Mouse (Mus musculus): ENCODE results near the gene Trpm5.

The Trpm5 gene

GRCm38 (mm10) chr7:143094592-143095553 lies at the start of gene Trpm5:
TSS of gene Trpm5 (minus strand) at chr7:143094642.
- DNase-seq: peak; percentile 84

GRCm38 (mm10) chr7:143142680-143143079 lies 48.2 kb upstream of the Trpm5 start:
- no peak for DNase-seq

- DNase-seq: no peak
Observed at GRCm38 (mm10) chr7:143139932-143140331, 45.5 kb upstream of the Trpm5 start.

GRCm38 (mm10) chr7:143138789-143139188 lies 44.3 kb upstream of the Trpm5 start:
- peak; percentile 72 for DNase-seq

GRCm38 (mm10) chr7:143136561-143136960 lies 42.1 kb upstream of the Trpm5 start:
- no peak for DNase-seq

GRCm38 (mm10) chr7:143136125-143136524 lies 41.7 kb upstream of the Trpm5 start:
- DNase-seq: no peak

- no peak for DNase-seq
Observed at GRCm38 (mm10) chr7:143132815-143133214, 38.4 kb upstream of the Trpm5 start.

- DNase-seq: no peak
Observed at GRCm38 (mm10) chr7:143124902-143125301, 30.5 kb upstream of the Trpm5 start.

- DNase-seq: no peak
Observed at GRCm38 (mm10) chr7:143123876-143124669, 29.6 kb upstream of the Trpm5 start.

GRCm38 (mm10) chr7:143122191-143122590 lies 27.7 kb upstream of the Trpm5 start:
- no peak for DNase-seq

- DNase-seq: no peak
Observed at GRCm38 (mm10) chr7:143119826-143120225, 25.4 kb upstream of the Trpm5 start.

GRCm38 (mm10) chr7:143119407-143119806 lies 25.0 kb upstream of the Trpm5 start:
- DNase-seq: no peak

- DNase-seq: no peak
Observed at GRCm38 (mm10) chr7:143116521-143116920, 22.1 kb upstream of the Trpm5 start.

- no peak for DNase-seq
Observed at GRCm38 (mm10) chr7:143114773-143115172, 20.3 kb upstream of the Trpm5 start.

GRCm38 (mm10) chr7:143112395-143112794 lies 18.0 kb upstream of the Trpm5 start:
- DNase-seq: no peak

- no peak for DNase-seq
Observed at GRCm38 (mm10) chr7:143111719-143112118, 17.3 kb upstream of the Trpm5 start.

GRCm38 (mm10) chr7:143110803-143111202 lies 16.4 kb upstream of the Trpm5 start:
- DNase-seq: no peak

GRCm38 (mm10) chr7:143109696-143110095 lies 15.3 kb upstream of the Trpm5 start:
- no peak for DNase-seq

GRCm38 (mm10) chr7:143108996-143109660 lies 14.7 kb upstream of the Trpm5 start:
- DNase-seq: no peak

- DNase-seq: no peak
Observed at GRCm38 (mm10) chr7:143108200-143108599, 13.8 kb upstream of the Trpm5 start.

- DNase-seq: peak; percentile 83
Observed at GRCm38 (mm10) chr7:143106672-143107465, 12.4 kb upstream of the Trpm5 start.

GRCm38 (mm10) chr7:143106062-143106461 lies 11.6 kb upstream of the Trpm5 start, which contains the start of gene Kcnq1:
TSS of gene Kcnq1 (plus strand) at chr7:143106362.
- DNase-seq: no peak

All from thymus, postnatal 4 days (tissue).